Mouse (Mus musculus): ENCODE data around the gene Man2a1.

Gene Man2a1

DNA sequence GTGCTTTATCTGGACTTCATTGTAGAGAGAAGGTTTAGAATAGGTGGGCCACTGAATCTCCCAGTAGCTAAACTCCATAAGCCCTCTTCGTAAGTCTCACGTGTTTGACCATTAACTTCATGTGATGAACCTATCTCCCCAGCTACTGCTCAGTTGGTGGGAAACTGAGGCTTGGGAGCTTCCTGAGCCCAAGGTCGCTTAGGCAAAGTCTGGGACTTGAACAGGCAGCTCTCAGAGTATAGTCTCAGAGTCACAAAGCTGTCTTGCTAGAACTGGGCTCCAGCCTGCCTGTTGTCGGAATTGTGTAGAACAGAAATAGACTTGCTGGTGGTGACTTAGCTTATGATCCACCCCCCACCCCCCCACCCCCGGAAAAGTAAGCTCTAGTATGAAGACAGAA is 3.0 kb downstream of the Man2a1 start:
- no peak for DNase-seq

DNA sequence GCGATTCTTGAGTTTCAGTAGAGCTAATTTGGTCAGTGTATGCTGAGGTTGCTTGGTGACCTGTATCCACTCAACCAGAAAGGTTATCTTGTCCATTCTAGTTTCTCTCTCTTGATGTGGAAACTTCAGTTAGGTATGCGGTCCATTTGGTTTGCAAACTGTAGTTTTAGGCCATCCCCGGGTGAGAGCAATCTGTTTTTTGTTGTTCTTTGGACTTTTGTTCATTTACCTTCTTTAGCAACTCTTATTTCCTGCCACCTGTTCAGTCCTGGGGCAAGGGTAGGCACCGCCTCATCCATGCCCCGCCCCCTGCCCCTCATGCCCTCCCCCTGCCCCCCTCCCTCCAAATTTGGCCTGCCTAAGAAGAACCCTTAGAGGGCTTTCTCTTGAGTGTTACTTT is 3.6 kb downstream of the Man2a1 start:
- DNase-seq = no peak

DNA sequence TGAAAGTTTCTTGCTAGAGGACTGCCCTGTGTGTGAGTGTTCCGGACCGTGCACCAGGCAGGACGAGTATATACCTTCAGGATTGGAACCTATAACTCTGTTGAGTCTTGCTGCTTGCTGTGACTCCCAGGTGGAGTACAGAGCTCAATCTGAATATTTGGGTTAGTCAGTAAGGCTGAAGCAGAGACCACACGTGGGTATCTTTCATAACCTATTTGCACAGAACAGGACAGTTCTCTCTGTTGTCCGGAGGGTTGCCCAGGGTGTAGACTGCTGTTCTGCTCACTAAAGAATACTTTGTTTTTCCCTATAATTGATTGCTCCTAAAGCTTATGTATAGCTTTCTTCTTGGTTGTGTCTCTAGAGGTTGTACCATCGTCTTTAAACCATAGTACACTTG is 7.7 kb downstream of the Man2a1 start:
- no peak for DNase-seq

DNA sequence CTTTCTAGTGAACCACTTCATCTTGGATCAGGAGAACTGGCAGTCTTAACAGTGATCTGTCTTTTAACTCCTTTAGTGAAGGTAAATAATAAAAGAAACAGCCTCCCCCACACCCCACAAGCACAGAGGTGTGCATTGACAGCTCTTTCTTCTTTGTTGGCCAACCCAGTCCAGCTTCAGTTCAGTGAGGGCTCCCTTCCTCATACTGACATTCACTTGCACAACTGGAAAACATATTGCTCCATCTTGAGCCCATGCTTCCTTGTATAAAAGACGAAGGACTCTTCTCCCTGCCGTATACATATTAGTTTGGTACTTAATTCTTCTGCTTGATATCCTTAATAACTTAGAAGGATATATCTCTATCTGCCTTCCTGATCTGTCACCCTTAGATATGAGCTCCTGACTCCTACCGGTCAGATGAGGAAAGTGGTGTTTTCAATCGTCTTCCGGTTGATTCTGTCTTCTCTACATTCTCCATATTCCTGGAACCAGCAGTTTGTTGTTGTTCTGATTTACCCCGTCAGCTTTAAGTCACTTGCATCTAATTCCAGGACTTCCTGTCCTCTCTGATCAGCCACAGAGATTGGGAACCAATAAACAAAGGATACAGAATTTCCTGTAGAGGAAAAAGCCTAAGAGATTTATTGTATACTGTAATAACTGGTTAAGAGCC is 8.5 kb downstream of the Man2a1 start:
- DNase-seq = no peak

DNA sequence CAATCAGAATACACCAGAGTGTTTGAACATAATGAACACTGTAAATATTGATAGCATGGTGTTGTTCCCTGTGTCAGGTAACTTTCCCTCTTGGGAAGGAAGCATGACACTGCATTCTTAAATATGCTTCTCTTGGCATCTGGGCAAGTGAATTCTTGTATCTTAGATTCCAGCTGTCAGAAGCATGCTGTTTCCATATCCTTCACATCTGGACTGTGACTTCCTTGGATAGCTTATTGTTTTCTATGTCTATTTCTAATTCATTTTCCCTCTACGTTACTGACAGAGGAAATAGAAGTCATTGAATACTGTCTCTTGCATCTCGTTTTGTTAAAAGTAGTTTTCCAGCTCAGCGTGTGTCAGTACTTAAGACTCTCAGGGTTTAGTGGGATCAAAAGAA is 9.2 kb downstream of the Man2a1 start:
- no peak for DNase-seq

GRCm38 (mm10) chr17:64611426-64611825 is 10.9 kb downstream of the Man2a1 start:
- DNase-seq = no peak

DNA sequence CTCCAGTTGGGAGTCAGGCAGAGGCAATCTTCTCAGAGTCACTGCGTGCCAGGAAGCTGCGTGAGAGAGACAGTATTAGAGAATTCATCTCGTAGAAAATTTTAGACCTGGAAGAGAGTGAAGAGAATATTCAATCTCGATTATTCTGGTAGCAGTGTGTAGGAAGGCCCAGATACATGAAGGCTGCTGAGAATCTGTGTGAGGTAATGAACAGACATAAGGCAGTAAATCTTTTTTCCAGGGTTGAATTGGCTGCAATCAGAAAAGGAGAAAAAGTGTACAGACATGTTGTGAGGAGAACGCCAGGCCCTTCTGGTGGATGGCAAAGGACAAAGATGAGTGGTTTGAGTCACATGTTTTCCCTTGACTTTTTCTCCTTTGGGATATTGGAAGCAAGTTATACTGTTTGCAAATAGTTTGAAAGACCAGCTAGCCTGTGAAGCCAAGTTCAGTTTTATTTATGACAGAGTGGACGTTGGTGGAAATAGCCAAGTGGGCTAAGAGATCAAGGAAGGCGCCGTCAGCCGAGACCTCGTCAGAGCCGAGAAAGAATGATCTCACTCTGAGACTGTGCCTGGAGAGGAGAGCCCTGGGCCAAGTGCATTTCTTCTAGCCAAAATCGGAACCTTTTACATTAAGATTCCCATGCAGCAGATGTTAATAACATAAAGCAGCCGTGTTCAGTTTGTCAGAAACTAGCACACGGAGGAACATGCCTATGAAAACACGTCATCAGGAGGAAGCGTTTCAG is 11.8 kb downstream of the Man2a1 start:
- DNase-seq = no peak

DNA sequence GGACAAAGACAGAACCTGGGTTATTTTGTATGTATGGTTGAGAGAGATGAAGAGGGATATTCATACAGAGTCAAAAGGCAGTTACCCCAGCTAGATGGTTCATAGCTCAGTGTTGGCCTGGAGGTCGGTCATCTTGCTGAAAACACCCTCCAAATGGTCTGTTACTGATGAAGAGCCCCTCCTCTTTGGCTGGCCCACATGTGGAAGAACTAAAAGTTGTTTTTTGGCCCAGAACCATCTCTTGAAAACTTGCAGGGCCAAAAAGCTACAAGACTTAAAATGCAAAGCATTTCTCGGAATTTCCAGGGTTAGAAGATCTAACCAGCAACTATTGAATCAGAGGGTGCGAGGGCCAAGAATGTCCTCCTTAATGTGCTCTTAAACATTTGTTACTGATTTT is 12.4 kb downstream of the Man2a1 start:
- no peak for DNase-seq

- no peak for DNase-seq
These were observed 12.8 kb downstream of the Man2a1 start for GRCm38 (mm10) chr17:64613351-64613750.

- no peak for DNase-seq
These were observed 14.3 kb downstream of the Man2a1 start for GRCm38 (mm10) chr17:64614804-64615203.

DNA sequence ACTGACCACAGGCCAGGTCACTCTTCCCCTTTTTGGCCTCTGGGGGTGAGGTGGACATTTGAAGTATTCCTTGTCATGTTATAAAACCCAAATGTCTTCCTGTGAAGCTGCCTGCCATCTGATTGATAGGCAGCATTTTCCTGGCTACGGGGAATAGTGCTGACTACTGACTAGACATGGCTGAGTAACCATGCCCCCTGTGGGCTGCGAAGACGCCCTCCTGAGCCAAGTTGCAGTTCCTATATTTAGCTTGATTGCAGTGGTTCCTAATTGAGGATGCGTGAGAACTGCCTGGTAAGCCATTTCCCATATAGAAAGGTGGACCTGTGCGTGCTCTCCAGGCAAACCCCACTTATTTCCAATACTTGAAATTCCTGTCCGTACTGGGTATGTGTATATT is 14.9 kb downstream of the Man2a1 start:
- DNase-seq = no peak

- no peak for DNase-seq
These were observed 15.7 kb downstream of the Man2a1 start for GRCm38 (mm10) chr17:64616259-64616658.

- DNase-seq = no peak
These were observed 17.3 kb downstream of the Man2a1 start for GRCm38 (mm10) chr17:64617838-64618237.

DNA sequence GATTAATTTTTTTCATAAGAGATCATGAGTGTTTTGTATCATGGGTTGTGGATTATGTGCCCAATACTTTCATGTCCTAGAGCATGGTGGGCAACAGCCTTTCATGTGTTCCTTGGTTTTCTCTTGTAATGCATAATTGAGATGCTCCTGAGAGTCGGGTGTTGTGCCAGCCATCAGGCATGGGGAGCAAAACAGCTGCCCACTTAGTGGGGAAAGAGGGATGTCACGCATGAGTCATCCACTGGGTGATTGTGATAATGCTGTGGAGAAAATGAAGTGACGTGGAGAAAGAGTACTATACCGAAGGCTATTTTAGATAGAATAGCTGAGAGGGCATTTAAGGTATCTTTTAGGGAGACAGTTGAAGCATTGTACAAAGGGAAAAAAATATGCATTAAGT is 18.5 kb downstream of the Man2a1 start:
- DNase-seq = no peak

GRCm38 (mm10) chr17:64620135-64620534 is 19.6 kb downstream of the Man2a1 start:
- DNase-seq = no peak

DNA sequence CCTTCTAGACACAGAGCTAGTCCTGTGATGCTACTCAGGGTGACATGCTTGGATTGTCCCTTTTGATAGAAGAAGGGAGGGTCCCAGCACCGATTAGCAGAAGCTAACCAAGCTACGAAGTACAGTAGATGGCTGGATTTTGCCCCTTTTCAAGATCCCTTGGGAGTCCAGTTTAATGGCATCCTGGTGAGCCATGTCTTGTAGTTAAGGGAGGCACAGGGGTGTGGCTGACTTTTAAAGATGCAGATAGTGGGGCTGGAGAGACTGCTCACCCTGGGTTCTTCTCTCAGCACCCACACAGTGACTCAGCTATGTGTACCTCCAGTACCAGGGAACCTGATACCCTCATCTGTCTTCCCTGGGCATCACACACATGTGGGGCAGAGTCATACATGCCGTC is 20.1 kb downstream of the Man2a1 start:
- DNase-seq = no peak

DNA sequence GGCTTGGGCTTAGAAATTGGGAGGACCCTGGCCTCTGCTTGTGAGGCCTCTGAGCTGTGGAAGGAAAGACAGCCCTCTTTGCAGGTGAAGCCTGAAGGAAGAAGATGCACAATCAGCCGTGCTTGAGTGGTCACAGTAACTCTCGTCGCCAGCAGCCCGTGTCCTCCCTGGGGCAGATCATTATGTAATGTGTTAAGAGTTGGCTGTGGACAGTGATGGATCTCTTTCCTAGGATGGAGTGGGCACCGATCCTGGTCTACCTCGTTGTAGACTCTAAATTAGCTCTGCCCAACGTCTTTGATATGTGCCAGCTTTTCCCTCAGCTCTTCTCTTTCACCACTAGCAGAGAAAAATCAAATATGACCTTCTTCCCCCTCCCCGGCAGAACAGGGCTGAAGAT is 20.7 kb downstream of the Man2a1 start:
- DNase-seq = no peak

DNA sequence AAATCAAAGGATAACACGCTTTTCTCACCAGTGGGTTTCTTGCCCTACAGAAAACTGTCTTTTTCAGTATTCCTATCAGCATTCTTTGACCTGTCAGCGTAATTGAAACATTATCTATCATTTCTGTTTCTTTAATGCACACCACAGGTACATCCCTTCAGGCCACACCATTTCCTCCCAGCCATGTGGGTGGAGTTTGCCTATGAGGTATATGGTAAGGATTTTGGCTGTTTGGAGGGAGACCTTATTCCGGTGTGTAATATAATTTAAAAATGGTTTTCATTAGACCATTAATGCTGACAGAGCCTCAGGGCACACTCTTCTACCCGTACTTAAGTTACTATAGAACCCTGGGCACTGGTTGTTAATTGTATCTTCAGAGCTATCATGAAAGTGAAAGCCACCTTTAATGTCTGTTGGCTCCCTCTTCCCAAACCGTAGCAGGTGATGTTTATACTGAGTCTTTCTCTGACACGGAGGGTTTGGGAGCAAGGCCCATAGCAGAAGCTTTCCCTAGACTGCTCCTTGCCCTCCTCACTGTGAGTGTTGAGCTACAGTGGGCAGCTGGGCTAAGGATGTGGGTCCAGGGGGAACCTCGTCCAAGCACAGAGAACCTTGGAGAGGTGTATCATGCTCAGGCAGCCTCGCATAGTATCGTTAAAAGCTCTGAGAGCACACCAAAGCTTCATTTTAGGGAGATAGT is 21.3 kb downstream of the Man2a1 start:
- no peak for DNase-seq

DNA sequence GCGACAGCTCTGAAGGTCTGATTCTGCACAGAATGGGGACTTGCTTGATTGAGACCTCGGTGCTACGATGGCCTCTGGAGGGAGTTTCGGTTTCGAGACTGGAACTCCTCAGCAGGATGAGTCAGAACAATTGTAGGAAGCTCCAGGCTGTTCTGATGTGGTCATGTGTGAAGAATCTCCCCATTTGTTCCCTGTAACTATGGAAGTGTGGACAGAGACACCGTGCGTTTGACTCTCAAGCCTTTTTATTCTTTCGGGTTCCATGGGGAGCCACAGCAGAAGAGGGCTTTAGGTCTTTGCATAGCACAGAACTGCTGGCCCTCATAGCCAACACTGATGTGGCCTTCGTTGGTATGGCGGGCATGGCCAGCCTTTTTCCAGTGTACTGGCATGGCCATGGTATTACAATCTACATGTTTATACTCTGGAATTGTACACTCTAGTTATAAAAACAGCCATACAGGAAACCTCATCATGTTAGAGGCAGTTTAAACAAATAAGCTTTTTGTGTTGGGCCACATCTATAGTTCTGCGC is 21.9 kb downstream of the Man2a1 start:
- DNase-seq = no peak

GRCm38 (mm10) chr17:64624439-64624838 is 23.9 kb downstream of the Man2a1 start:
- DNase-seq = no peak

DNA sequence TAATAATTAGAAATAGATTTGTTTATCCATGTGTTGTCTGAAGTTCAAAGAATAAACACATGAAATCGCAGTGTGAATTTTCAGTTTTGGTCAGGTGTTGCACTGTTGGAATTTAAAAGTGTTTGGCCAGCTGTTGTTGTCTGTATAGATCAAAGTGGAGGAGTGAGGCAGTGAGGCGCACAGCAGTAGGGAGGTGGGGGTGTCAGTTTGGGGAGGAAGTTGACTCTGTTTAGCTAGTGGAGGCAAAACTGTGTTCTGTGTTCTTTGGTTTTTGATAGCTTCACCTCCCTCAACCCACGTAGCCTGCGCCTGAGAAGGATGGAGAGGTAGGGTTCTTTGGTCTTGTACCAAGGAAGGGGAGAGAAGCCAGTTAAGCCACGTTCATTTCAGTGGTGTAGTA is 28.3 kb downstream of the Man2a1 start:
- no peak for DNase-seq

- no peak for DNase-seq
These were observed 28.9 kb downstream of the Man2a1 start for GRCm38 (mm10) chr17:64629486-64629885.

DNA sequence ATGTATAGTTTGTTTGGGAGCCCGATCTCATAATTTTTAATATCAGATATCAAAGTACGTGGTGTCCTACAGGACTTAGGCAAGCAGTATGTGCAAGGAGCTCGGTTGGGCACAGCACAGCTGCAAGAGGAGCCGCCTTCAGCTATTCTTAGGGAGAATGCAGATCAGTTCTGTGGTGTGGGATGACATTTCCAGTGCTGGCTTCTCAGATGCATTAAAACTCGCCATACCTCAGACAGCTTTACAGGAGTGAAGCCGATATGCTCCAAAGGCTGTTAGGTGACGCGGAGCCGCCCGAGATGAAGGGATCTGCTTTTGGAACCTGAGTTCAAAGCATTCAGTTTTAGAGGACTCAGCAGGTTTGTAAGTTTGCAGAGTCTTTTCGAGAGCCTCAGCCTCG is 30.0 kb downstream of the Man2a1 start:
- no peak for DNase-seq

Measured in embryo, embryonic 11 days (tissue).